Mouse (Mus musculus): ENCODE measurements around the gene Fat4.

DNA sequence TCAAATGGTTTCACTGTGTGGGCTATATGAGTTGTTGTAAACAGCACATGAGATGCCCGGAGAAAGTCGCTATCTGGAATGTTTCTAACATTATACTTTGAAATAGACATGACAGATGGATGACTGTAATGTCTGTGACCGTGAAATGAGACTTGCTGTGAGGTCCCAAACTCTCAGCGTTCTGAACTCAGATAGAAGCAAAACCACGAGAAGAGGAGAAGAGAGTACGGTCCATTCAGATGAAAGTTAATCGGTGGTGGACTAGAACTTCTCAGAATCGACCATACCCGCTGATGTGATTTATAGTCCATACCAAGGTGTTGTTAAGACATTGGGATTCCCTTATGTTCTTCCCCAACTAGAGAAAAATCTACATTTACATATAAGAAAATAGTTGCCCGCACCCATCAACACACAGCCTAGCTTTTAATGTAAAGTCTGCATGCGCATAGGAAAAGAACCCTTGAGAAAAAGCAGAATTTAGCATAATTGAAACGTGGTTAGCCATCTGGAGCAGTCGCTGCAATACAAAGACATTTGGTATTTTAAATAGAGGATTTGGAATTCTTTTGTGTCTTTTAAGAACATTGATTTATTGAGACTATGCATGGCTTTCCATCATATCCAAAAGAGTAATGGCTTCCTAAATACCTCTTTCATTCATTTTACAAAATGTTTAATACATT, 21.8 kb downstream of the Fat4 start:
- TF ChIP-seq CTCF (IDR thresholded peaks at IDR 0.05; ENCODE audit: low read depth, low read length) (no peak), POLR2A (IDR thresholded peaks at IDR 0.05; ENCODE audit: borderline replicate concordance, low read depth, low read length) (no peak)

Data from bone marrow macrophage, adult 2 months (primary cell).